Mouse (Mus musculus): ENCODE measurements around the gene Snrnp200.

DNA sequence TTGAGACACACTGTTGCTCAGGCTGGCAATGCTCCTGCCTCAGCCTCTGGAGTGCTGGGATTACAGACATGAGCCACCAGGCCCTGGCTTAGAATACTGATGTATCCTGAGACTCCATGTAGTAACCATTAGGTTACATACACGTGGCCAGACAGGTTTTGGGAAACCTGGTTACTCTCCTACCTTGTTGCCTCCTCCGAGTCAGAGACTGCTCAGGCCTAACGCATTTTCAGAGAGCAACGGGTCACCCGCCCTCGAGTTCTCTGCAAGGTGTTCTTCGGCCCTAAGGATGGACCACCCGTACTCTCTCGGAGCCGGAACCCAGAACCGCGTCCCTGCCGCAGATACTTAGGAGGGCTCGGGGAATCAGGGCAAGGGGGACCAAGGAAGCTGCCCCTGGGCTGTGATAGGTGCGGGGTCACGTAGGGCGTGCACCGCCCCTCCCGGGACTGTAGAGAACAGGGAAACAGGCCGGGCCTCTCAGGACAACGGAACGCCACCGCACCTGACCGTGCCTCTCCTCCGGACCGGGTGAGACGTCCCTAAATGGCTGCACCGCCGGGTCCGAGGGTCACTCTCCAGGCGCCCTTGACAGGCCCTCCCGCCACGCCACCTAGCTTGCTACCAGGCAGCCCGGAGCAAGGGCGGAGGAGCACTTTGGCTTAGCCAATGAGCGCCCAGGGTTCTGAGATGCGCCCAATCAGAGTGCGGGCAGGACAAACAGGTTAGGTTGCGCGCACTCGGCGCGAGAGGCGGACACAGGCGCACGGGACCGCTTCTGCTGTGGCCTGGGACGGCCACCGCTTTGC, 61.5 kb downstream of the Snrnp200 start, which contains the start of gene Stard7:
- peak; percentile 37; the same call in 1 of the 2 replicates for TF ChIP-seq CTCF (IDR thresholded peaks at IDR 0.05; ENCODE audit: borderline replicate concordance, control insufficient read depth, extremely low read depth, insufficient read depth, low read length, poor library complexity)
- 0 out of 2 replicates have a peak, but pooled peaks have one; percentile 53 for TF ChIP-seq POLR2A (IDR thresholded peaks at IDR 0.05; ENCODE audit: control insufficient read depth, extremely low read depth, insufficient read depth, low read length, poor library complexity)
